Mouse (Mus musculus) small intestine, adult 2 months (tissue): Measurements from ENCODE around the gene Flywch2.

Experiments used
- CTCF ChIP-seq: fragments of 200-500 bp; IDR thresholded peaks from 2 replicates; pipeline ENCODE4 v1.5.1; 2012; ENCODE audit warnings: low read depth, mild to moderate bottlenecking, control low read depth, inconsistent platforms, low read length, moderate library complexity, mixed read lengths; ENCODE audit not compliant: insufficient replicate concordance, insufficient read length; ENCODE audit errors: extremely low read depth
- POLR2A ChIP-seq: fragments of 200-500 bp; IDR thresholded peaks from 2 replicates; pipeline ENCODE4 v1.6.1; 2012; ENCODE audit warnings: low read depth, mild to moderate bottlenecking, control low read depth, inconsistent platforms, low read length, moderate library complexity

DNA sequence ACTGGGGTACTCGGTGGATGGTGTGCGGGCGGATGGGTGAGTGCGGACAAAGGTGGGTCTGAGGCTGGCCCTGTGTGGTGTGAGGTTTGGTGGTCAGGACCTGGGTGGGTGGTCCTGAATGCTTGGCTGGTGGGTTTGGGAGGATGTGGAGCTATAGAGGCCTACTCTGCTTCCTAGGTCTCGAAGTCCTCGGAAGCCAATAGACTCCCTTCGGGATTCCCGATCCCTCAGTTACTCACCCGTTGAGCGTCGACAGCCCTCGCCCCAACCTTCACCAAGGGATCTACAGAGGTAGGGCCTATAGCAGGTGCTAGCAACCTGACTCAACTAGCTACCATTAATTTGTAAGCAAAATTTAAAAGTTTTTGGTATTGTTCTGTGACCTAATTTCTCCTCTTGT, 37.7 kb upstream of the Flywch2 start:
- TF ChIP-seq CTCF = no peak
- TF ChIP-seq POLR2A = no peak
